Mouse (Mus musculus) Patski (cell line): ENCODE data around the gene Fbxl4. TPM values are rescaled to one million over a fixed set of nuclear protein-coding genes. Genes with fewer than 3 reads are reported as not detected.

Experiments used
- ATAC-seq: fragments of 100-300 bp; one replicate; pipeline ENCODE4 v1.8.0; 2021
- CTCF ChIA-PET: fragments of 350-600 bp; sonication (Branson Sonifier 250); formaldehyde crosslinking; loops from one replicate; lab custom pipeline; 2022; ENCODE audit warnings: inconsistent platforms; lab: Charles Lee
- POLR2A ChIA-PET: fragments of 350-600 bp; sonication (Branson Sonifier 250); formaldehyde crosslinking; loops from one replicate; lab custom pipeline; 2022; ENCODE audit warnings: antibody characterized with exemption, inconsistent platforms; lab: Charles Lee
- DNase-seq: peaks from one replicate; pipeline ENCODE4 v3.0.0-alpha.2; 2011; ENCODE audit warnings: low read depth, low spot score
- H3K27me3 ChIP-seq: fragments of 371-371 bp; one replicate; pipeline ENCODE4 v1.5.1; 2021
- CTCF ChIP-seq: fragments of 100-300 bp; IDR thresholded peaks from one replicate; pipeline ENCODE4 v1.5.1; 2021
- in situ Hi-C: fragments of 300-500 bp; cut with MboI; formaldehyde crosslinking; loops from 3 replicates; pipeline ENCODE4 v1.11.1; 2018; ENCODE audit warnings: low pct_unique_long_range_greater_than_20kb, mixed read lengths
- polyA plus RNA-seq: library from polyadenylated mRNA; unstranded; gene quantifications from one replicate; pipeline ENCODE4 v1.2.3, GENCODE M21; 2021

Fbxl4 gene
- polyA plus RNA-seq, 1 experiment from 2014 or later: 14.7 TPM

DNA sequence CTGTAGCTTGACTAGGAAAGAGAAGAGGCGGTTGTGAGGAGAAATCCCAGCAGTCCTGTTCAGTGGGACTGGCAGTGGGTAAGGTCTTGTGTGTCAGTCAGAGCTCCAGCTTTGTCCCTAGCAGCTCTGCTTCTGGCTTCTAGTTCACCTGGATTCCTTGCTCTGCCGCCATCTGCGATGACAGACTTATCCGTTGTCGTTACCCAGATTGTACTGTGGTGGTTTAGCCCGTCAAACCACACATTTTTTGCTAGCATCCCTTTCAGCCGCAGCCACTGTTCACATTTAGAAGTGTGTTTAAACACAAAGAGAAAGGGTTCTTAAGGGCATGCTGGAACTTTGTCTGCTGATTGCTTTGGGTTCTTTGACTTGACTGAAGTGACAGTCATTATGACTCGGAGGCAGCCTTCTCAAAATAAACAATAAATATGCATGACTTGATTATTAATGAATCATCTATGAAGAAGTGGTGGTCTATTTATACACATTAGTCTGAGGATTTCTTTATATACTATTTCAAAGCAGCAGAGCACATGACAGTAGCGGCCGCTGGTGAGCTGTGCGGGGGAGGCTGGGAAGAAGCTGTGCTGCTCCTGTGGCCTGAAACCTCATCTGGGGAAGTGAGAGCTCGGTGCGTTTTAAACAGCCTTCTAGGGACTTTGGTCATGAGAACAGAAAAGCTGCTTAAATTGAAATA is 35.6 kb downstream of the Fbxl4 start:
- ChIA-PET CTCF (no interaction called here), POLR2A (no interaction called here)
- in situ Hi-C loops: no loop called here
- DNase-seq: no peak
- TF ChIP-seq CTCF: no peak
- no peaks in the 10 kb centered on the region for H3K27me3 ChIP-seq
- ATAC-seq: no peak

DNA sequence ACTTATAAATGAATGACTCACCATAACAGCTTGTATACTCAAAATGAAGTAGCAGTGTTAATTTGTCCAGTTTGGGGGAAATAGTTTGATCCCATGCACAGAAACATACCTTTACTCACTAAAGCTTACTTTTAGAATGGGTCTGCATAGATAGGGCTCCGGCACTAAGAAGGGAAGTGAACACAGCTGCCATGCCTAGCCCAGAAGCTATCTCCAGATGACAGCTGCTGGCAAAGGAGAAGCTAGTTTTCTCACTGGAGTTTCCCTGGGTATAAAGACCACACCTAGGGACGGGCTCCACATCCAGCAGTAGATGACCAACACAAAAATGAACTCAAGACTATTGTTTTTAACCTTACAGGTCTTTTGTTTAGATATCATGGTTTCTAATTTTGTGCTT is 38.1 kb downstream of the Fbxl4 start:
- POLR2A ChIA-PET: no interaction called here
- DNase-seq: no peak

DNA sequence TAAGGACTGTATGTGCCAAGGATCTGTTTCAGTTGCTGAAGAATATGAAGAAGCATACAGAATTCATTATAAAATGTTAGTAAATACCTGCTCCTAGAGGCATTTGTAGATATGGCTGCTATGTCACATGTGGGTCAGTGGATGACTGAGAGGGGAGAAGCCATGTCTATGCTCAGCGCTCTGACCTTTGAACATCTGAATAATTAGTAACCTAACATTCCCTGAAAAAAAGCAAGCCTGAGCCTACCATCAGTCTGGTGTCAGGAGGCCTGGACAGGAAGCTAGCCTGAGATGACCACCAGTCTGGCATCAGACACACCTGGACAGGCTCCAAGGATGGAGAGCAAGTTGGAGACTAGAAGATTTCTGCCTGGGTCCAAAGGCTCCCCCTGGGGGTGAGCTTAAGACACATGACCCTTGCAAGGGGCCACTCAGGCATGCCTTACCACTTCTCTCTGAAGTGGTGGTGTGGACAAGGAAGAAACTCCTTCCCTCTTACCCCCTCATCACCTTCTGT is 39.2 kb downstream of the Fbxl4 start:
- POLR2A ChIA-PET: no interaction called here
- ATAC-seq (no peak), DNase-seq (no peak)
- no peak for TF ChIP-seq CTCF
- CTCF ChIA-PET: no interaction called here
- no peaks in the 10 kb centered on the region for H3K27me3 ChIP-seq
- in situ Hi-C loops: no loop called here

More for the DNA sequence above, 38.1 kb downstream of the Fbxl4 start:
- CTCF ChIA-PET: no interaction called here
- in situ Hi-C loops: no loop called here
- ATAC-seq: no peak
- no peaks in the 10 kb centered on the region for H3K27me3 ChIP-seq
- TF ChIP-seq CTCF: no peak

DNA sequence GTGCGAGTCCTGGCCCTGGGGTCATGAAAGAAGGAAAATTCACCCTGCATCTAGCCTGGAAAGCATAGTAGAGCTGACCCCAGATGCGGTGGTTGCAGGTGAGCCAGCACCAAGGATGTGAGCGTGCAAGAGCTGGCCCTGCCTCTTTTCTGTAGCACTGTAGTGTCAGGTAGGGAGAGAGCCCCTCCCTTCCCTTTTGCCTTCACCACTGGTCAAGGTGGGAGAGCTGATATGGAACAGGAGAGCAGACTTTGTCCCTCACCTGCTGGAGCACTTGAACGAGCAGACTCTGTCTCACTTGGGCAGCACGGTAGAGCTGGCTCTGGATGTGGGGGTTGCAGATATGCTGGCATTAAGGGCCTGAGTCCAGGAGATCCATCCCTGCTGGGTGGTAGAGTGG is 39.7 kb downstream of the Fbxl4 start:
- no peaks in the 10 kb centered on the region for H3K27me3 ChIP-seq
- no peak for DNase-seq
- POLR2A ChIA-PET: no interaction called here
- CTCF ChIA-PET: no interaction called here
- ATAC-seq: no peak
- TF ChIP-seq CTCF: no peak
- in situ Hi-C loops: no loop called here

DNA sequence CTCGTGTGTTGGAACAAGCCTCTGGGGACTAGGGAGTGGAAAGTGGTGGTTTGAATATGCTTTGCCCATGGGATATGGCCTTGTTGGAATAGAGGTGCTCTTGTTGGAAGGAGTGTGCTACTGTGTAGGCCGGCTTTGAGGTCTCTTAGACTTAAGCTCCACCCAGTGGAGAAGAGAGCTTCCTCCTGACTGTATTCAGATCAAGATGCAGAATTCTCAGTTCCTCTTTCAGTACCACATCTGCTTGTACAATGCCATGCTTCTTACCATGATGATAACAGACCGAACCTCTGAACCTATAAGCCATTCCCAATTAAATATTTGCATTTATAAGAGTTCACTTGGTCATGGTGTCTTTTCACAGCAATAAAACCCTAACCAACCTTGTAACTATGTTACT is 44.7 kb downstream of the Fbxl4 start:
- ATAC-seq (no peak), DNase-seq (no peak)
- in situ Hi-C loops: no loop called here
- no peaks in the 10 kb centered on the region for H3K27me3 ChIP-seq
- ChIA-PET CTCF (no interaction called here), POLR2A (no interaction called here)
- no peak for TF ChIP-seq CTCF

DNA sequence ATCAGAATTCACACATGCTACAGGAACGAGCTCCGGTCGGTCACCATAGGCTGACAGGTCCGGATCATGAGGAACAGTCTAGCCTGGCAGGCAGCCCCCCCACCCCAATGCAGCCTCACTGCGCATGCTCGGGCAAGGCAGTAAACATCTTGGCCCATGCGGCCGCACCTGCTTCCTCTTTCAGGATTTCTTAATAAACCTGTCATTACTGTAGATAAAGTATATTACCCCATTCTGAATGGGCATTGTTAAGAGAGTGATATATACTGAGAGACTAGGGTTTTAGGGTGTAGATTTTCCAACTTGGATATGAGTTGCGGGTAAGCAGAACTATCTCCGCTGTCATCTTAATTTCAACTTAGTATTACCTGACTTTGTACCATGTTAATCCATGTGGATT is 45.6 kb downstream of the Fbxl4 start:
- DNase-seq (no peak), ATAC-seq (no peak)
- in situ Hi-C loops: no loop called here
- POLR2A ChIA-PET: no interaction called here
- TF ChIP-seq CTCF: no peak
- no peaks in the 10 kb centered on the region for H3K27me3 ChIP-seq
- CTCF ChIA-PET: no interaction called here

DNA sequence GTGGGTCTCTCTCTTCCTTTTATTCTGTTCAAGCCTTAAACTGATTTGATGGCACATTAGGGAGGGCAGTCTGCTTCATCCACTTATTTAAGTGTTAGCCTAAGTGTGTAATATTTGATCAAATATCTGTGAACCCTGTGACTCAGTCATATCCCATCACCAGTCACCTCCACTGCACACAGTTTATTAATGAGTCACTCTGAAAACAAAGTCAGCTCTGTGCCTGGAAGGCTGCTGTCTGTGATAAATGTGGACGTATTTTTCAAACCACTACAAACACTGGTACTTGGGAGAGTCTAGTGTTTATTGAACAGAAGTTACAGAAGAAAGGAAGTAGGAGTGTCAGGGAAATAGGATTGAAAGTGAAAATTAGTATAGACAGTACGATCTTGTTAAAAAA is 63.3 kb downstream of the Fbxl4 start:
- ATAC-seq: peak; percentile 97
- no peaks in the 10 kb centered on the region for H3K27me3 ChIP-seq
- CTCF ChIA-PET: no interaction called here
- DNase-seq: no peak
- POLR2A ChIA-PET: interaction anchor here (0.8 kb wide), 1 partner anchor 324 kb away, joined by 3 read pairs; no protein-coding TSS in a partner anchor
- TF ChIP-seq CTCF: no peak
- in situ Hi-C loops: no loop called here

DNA sequence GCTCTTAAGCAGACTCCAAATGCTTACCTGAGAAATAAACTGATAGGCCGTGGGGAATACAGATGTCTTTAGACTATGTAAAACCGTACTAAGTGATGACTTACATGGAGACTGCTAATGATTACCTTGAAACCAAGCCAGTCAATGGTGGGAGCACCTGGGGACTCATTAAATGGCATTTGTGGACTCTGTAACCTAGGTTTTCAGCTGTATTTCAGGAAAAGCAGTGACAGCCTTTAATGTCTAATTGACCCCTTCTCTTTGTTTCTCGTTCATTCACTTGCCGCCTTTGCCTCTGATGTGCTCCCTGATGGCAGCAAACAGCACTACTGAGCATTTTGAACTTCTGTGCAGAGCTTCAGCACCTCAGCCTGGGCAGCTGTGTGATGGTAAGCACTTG is 65.1 kb downstream of the Fbxl4 start:
- DNase-seq (no peak), ATAC-seq (no peak)
- in situ Hi-C loops: no loop called here
- POLR2A ChIA-PET: no interaction called here
- CTCF ChIA-PET: interaction anchor here (1.6 to 2.0 kb wide), 2 partner anchors 13 to 37 kb away, joined by 3 to 4 read pairs; no protein-coding TSS in a partner anchor
- no peak for TF ChIP-seq CTCF
- no peaks in the 10 kb centered on the region for H3K27me3 ChIP-seq

DNA sequence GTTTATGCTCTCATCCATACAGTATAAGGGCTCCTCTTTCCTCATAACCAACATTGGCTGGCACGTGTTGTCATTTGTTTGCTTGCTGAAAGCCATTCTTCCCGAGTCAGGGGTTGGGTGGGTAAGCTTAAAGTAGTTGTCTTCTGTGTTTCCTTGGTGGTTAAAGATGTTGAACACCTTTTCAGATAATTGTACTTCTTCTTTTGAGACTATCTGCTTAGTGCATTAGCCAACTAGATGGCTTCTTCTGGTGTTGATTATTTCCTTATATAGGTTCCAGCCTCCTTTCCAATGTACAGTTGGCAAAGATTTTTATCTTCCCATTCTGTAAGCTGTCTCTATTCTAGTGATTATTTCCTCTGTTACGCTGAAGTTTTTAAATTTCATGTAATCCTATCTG is 70.8 kb downstream of the Fbxl4 start:
- no peak for DNase-seq
- in situ Hi-C loops: no loop called here
- POLR2A ChIA-PET: no interaction called here
- ATAC-seq: no peak
- TF ChIP-seq CTCF: no peak
- CTCF ChIA-PET: no interaction called here
- no peaks in the 10 kb centered on the region for H3K27me3 ChIP-seq

DNA sequence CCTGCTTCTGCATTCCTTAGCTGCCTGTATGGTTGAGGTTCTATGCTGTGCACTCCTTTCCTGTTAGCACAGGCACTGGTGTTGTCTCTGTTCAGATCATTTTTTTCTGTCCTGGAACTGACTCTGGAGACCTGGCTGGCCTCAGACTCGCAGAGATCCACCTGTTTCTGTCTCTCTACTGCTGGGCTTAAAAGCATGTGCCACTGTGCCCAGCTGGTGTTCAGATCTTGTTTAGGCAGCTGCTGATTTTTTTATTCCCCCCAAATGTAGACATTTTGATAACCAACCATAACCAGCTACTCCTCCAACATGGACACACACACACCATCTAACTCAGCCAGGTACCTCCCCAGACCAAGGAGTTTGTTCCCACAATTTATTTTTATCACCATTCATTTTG is 112.2 kb downstream of the Fbxl4 start:
- DNase-seq (no peak), ATAC-seq (no peak)
- in situ Hi-C loops: no loop called here
- H3K27me3 ChIP-seq: no peaks in the 10 kb centered on the region
- POLR2A ChIA-PET: no interaction called here
- TF ChIP-seq CTCF: no peak
- CTCF ChIA-PET: no interaction called here

DNA sequence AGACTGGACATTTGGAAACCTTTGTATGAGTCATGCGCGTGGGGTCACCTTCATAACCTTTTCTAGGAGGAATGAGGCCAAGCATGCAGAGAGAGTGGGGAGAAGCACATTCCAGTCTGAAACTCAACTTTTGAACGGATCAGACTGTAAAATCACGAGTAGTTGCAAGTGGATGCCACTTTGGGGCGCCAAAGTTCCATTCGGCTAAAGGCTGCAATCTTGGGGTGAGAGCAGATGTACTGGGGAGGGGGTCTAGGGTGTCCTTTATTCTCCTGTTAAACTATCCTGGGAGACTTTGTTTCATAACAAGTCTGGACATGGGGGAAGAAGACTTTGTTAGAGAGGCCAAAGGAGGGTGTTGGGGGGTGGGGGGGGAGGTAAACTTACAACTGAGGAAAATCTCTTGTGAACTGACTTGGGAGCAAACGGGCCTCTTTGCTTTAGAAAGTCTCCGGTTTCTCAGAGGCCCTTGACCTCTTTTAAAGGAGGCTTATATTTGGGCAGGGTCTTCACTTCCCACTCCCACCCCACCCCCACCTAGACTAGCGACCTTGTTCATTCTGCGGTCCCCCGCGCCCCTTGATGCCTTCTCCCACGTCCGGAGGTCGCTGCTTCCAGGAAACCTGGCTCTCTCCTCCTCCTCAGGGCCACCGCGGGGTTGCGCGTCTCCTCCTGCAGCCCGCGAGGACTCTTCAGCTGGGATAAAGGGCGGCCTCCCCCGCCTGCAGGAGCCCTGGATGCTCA is 119.8 kb downstream of the Fbxl4 start:
- POLR2A ChIA-PET: interaction anchor here (0.5 kb wide), 1 partner anchor 9 kb away, joined by 6 read pairs; no protein-coding TSS in a partner anchor
- peaks cover 36% of the 10 kb centered on the region for H3K27me3 ChIP-seq
- CTCF ChIA-PET: no interaction called here

More for the DNA sequence above, 119.8 kb downstream of the Fbxl4 start:
- ATAC-seq (peak; percentile 82), DNase-seq (no peak)
- TF ChIP-seq CTCF: peak; percentile 64
- in situ Hi-C loops: loop anchor here (25.0 kb wide), 1 partner anchor 1685 kb away; no protein-coding TSS in a partner anchor
